Mouse (Mus musculus) spleen, postnatal 36 days (tissue): ENCODE data around the gene Stk4.

Experiments
- DNase-seq, 2 experiments: peaks; one replicate each; pipeline ENCODE4 v3.0.0; 2022; ENCODE audit warnings: low spot score in 2 of 2, mixed read lengths in 1 of 2

The Stk4 gene

DNA sequence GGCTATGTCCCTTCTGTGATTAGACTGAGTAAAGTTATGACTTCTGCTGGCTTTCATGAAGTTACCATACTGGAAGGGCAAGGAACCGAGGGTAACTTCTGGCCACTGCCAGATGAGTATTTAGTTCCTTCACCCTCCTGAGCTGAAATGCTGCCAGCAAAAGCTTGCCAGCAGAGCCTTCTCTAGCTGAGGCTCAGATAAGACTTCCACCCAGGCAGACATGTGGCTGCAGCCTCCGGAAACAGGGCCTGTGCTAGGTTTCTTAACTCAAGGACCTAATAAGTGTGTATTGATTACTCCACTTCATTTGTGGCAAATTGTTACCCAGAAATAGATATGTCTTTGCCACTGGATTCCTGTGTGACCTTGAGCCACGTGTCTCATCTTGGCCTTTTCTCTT lies 103.3 kb downstream of the Stk4 start:
- no peak for DNase-seq

DNA sequence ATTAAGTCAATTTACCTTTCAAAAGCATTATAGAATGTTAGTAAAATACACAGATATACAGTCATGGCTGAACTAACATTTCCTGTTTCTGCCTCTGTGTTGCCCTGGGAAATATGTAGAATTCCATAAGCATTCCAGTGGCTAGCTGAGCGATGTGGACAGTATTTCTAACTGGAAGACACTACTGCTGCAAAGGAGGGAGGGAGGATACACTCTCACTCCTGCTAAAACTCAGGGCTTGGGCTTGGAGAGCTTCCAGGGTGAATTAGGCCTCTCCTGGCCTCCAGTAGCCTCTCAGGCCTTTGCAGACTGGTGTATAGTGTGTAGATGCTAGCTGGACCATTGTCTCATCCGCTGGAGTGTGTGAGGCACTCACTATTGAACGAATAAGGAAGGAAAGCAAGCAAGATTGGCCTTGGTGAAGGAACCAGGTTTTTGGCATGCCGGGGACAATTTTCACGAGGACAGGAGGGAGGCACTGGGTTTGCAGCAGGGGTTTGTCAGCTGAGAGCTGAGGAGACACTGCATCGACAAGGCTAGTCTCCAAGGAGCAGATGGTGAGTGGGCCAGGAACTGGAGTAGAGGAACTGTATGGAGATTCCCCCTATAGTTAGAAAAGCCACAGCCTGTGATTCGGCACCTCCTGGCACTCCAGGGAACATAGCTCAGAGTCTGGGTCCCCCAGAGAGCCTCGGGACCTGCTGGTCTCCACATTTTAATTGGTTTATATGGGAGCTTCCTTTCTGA lies 104.7 kb downstream of the Stk4 start:
- no peak for DNase-seq

DNA sequence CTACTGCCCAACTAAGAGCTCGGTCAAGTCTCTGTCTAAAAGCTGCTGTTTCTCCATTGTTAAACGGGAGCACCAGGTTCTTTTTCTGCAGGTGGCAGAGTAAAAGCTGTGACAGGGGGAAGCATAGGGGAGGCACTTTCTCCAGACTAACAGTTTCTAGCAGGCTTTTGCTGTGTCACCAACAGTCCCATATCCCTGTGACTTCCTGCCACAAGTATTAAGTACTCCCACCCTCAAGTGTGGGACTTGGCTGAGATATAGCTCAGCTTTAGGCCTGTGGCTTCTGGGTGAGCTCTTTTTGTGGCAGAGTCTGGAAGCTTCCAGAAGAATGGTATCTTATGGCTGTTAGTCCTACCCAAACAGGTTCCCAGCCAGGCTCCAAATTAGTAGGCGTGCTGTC lies 105.7 kb downstream of the Stk4 start:
- no peak for DNase-seq

DNA sequence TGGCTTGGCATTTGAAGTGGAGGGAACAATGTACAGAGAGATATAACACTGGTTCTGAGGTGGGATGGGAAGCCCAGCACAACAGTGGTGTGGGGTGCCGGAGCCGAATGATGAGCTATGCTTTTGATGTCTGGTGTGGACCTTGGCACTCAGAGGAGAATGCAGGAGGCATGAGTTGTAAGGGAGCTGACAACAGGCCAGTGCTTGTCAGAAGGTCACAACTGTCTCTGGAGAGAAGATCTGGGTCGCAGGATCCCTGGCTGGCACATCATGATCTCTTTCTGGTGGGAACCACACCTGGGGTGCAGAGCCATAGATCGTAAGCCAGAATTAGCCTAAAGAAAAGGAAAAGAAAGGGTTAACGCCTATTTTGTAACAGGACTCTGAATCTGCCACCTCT lies 107.7 kb downstream of the Stk4 start:
- no peak for DNase-seq

DNA sequence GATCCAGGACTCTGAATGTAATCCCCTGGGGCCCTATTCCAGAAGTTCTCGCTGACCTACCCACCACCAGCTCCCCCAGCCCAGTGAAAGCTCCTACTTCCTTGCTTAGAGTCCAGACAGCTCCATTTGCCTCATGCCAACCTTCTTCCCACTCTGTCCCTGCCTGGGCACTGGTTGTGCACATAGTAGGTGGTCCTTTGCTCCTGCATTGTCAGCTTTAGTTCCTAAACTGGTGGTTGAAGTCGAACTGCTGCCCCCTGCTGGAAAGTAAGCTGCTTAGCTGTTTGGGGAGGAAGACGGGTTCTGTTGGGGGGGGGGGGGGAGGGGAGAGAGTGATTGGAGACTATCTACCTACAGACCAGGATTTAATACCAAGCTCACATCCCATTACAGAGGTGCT lies 110.0 kb downstream of the Stk4 start:
- DNase-seq = peak; percentile 19 to 42

DNA sequence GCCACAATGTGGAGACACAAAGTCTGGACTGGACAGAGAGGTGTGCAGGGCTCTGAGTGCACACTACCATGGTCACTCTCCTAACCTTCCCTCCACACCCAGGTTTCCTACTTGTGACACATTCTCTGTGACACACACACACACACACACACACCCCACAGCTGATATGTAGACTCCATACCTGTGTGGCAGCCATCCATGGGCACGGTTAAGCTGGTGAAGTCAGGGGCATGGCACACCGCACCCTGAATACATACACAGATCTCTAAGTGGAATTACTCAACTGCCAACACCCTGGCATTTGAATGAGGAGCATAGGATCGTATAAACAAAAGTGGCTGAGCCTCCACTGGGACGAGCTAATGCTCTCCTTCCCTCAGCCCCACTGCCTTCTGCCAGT lies 110.6 kb downstream of the Stk4 start:
- no peak for DNase-seq

DNA sequence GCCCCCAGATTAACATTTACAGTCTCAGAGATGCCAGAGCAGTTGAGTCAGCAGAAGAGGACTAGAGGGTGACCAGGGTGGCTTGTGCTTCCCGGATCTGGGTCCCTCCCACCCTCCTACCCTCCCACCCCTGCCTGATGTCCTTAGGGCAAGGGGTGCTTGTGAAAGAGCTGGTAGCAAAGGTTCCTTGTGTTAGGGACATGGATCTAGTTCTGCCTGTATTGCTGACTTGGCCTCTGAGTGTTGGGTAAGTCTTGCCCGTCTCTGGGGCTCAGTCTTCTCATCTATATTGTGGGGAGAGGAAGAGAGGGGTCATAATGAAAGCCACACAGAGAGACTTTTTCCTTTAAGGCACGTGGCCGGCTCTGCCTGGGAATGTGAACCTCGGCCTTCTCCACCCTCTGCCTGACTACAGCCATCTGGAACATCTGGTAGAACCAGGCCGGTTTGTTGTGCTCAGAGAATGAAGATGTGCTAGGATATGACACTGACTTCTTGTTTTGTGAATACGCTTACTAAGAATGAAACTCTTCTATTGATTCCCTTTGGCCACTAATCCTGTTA lies 112.7 kb downstream of the Stk4 start, which contains the start of gene Wfdc5:
Gene Wfdc5 (minus strand): TSS at position 51 of the 564 bp plus-strand sequence.
- no peak for DNase-seq

DNA sequence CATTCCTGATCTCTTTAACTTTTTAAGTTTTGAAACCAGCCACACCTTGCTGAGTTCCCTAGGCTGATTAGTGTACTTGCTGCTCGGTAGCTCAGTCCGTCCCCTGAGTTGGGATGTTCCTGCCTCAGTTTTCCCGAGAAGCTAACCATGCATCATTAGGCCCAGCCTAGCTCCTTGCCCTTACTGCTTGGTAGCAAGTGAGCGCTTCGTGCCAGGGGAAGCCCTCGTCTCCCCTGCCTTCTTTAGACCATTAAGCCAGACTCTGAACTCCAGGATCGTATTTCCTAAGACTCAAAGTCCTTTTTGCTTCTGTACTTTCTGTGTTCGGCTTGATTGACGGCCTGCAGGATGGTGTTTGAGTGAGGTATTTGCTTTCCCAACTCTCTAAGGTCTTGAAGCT lies 113.2 kb downstream of the Stk4 start:
- DNase-seq = no peak

DNA sequence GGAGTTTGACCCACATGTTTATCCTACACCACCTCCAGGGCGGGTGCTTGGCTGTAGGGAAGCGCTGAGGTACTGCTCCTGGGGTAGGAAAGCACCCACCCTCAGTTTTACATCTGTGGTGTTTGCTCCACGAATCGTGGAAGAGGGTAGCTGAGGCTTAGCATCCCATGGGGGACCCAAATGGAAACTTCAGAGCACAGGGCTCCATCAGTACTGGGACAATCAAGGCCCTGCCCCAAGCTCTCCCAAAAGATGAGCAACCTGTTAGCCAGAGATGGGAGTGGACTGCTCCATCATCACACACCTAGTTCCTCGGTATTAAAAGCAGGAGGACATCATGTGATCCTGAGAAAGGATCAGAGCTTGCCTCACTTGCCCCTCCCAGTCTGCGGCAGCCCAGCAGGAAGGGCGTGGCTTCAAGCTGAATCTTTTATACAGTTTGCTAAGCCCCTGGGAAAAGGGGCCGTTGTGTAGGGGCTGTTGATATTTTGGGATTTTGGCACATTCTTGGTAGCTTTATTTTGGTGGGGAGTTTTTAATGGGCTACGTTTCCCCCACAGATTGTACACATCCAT lies 114.1 kb downstream of the Stk4 start:
- no peak for DNase-seq

DNA sequence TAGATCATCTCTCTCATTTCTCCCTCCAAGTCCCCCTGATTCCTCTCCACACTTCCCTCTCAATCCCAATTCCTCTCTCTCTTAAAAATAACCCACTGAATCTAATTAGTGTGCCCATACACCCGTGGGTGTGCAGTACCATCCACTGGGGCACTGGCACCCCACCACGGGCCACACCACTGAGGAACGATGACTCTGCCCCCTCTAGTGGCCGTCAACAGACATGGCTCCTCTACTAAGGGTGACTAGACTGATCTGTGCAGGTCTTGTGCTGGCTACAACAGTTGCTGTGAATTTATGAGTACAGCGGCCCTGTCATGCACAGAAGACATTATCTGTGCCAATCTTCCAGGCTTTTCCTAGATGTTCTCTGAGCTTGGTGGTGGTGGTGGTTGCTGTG lies 118.6 kb downstream of the Stk4 start:
- no peak for DNase-seq

DNA sequence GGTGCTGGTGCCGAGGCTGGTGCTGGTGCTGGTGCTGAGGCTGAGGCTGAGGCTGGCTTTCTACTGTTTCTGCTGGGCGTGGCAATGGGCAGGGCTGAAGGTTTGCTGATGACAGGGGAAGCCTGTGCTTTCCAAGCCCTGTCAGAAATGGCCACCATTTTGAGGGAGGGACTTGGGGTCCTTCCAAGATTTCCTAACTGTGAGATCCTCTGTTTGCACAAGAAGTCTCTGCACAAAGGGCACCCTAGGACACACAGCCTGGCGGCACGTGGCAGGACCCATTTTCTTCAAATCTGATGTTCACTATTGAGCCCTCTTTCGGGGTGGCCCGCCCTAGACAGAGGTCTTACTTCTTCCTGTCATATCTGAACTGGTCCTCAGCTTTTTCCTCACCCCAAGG lies 120.5 kb downstream of the Stk4 start, which contains the start of gene Wfdc12:
Gene Wfdc12 (minus strand): TSS at position 33 of the 400 bp plus-strand sequence.
- no peak for DNase-seq

DNA sequence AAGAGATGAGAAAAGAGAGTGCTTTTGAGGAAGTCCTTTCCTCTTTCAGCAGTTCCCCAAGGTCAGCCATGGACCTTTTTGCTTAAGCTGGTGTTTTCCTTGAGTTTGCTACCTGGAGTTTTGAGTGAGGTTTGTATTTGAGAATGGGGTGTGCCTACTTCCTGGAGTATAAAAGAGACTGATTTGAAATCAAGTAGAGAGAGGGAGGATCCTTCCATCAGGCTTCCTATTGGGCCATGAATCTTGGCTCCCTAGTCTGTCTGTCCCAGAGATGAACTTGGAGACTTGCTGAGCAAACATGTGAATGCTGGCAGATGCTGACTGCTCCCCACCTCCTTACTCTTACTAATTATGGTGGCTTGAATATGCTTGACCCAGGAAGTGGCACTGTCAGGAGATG lies 122.2 kb downstream of the Stk4 start:
- no peak for DNase-seq

DNA sequence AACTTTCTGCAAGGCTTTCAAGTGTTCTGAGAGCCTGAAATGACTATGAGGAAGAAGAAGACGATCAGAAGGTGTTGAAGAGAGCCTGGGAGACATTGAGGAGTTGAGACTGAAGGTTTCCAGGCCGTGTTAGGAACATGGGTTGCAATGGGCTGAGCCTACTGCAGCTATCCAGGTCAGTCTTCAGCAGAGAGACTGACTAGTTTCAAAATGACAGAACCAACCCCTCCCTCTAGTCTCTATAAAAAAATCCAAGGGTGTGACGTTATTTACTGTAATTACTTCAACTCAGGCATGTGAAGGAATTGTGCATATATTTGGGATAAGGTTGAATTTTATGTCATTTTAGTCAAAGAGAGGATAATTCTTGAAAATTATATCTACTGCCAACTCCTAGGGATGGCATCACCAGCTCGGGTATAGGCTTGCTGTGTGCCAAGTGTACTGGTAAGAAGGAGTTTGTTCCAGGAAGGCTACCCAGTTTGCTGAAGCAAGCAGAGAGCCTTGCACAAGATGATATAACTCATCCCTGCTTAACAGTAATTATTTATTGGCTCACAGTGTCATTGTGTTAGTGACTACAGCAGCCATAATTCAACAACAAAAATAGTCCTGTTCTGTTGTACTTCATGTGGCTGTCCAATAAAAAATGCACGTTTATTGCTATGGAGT lies 125.0 kb downstream of the Stk4 start:
- DNase-seq = no peak

DNA sequence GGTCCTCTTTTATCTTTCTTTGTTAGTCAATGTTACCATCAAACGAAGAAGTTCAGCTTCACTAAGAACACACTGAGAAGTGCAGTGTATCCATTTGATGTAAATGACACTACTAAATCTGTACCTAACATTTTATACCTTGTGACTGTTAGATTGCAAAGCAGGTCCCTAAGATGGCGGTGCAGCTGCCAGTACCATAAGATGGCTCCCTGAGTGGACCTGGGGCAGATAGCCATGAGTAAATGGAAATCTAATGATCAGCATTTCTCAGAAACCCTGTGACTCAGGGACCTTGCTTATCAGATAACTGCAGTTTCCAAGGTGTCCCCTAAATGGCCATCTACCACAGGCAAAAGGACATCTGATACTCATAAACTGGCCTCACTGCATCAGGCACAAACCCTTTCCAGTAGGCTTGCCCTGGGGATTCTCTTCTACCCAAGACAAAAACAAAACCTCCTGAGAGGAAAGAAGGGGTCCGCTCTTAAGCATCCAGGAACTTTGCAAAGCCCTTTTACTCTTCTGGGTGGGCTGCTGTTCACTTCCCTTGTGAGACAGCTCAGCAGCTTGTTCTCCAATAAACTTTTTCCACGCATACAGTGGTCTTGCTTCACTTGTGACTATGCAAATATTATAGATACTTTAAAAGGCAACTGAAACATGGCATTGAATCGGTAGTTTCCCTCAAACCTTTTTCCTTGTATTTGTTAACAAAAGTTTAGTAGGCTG lies 126.0 kb downstream of the Stk4 start:
- no peak for DNase-seq

DNA sequence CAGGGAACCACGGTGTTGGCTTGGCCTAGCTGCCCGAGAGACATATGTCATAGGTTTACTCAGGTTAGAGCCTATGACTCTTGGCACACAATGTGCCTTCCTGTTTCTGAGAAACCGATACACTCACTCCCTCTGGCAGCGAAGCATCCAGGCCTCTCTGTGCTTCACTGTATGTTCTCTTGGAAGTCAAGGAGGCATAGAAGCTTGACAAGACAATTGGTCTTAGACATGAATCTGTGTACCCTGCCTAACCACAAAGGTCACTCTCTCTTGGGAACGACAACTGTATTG lies 126.5 kb downstream of the Stk4 start:
- DNase-seq = no peak

DNA sequence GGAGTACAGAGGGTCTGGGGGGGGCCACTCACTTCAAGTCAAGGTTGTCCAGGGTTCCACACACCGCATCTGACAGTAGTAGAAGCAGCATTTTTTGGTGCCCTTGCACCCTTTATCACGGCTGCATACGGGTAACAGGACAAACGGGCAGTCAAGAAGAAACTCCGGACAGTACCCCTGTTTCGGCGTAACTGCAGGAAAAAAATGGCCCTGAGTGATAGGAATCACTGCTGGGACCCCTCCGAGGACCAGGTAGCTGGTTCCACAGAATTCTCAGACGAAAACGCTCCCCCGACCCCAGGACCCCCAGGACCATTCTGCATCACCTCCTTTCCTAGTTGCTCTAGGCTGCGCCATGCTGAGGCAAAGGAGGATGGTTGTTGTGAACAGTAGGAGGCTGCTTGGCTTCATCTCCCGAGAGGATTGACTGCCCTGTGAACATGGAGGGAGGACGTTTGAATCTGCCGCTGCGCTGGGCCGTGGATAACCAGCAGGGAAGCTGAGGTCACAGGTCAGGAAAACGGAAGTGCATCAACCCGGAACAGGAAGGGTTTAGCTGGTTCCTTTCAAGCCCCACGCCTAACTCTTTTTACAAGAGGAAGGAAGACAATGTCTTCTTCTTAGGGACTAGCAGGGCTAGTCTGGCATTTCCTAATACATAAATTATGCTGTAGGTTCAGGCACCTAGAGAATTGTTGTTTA lies 129.7 kb downstream of the Stk4 start, which contains the start of gene Wfdc15a:
Gene Wfdc15a (minus strand): TSS at position 505 of the 702 bp plus-strand sequence.
- no peak for DNase-seq
